Mouse (Mus musculus): ENCODE measurements around the gene Tctn1.

- TF ChIP-seq EP300 (IDR thresholded peaks at IDR 0.05; ENCODE audit: low read depth) (no peak), CTCF (IDR thresholded peaks at IDR 0.05; ENCODE audit: low read depth) (no peak)
These were observed 54.5 kb downstream of the Tctn1 start for GRCm38 (mm10) chr5:122209591-122210368.
